14 mouse cellular contexts compared by ENCODE assay signal in the genomic region with DNA sequence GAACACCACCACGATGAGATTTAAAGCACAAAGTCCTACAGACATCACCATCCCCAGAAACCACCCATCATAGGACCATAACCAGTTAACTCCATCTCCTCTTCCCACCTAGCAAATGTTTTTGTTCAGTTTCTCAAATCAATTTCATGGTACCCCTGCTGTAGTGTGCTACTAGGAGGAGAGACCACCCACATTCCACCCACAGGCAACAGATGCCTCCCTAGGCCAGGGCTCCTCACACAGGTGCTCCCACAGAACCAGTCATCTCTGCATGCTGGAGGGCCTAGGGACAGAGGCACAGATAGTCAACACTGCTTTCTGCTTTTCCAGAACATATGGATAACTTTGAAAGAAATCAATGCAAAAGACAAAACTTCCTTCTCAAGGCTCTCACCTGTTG. TPM values are rescaled to one million over a fixed set of nuclear protein-coding genes. Genes with fewer than 3 reads are reported as not detected.
DNase-seq lines count a peak whose midpoint lies in the region.
"Had no signal": no experiment of that assay in that cellular context is flagged by ENCODE, and none has a peak within 500 bp of the region (broad histone marks: within the 10 kb centered on the region; RNA-seq: fewer than 3 reads in every experiment).

No protein-coding gene starts in this region.

- DNase-seq in layer of hippocampus, adult 18-20 months (ENCODE audit: low spot score in 2 of 2) = peak; percentile 35 to 82
- DNase-seq in layer of hippocampus, postnatal 25 days (ENCODE audit: extremely low spot score in 1 of 2, low spot score in 1 of 2) = no peak
- DNase-seq in brain, adult 2 months (ENCODE audit: low read depth, low spot score) = peak; percentile 43
- peak; percentile 52 to 58 for DNase-seq in layer of hippocampus, adult 8-10 months (ENCODE audit: low spot score in 2 of 2)
- no peak for DNase-seq in urinary bladder, postnatal 10 days (ENCODE audit: low spot score)
- no peak for DNase-seq in natural killer cell, adult 2 months (ENCODE audit: low spot score in 2 of 2)
- DNase-seq: adrenal gland, adult 2 months; adrenal gland, postnatal 10 days; adrenal gland, postnatal 25 days; cerebellum, adult 11-12 months; cerebellum, adult 2 months; cerebellum, adult 9-10 months; cerebellum, postnatal 10 days; cerebellum, postnatal 25 days had no signal

RNA-seq across cellular contexts. Expression of gene Ryr2, which starts 50.8 kb away (rescaled TPM):
- 100 to 1,000 TPM; 199 to 219 TPM for total RNA-seq in layer of hippocampus, adult 18-20 months (2021)
- 100 to 1,000 TPM; 175 to 248 TPM for total RNA-seq in layer of hippocampus, postnatal 25 days (2021)
- 100 to 1,000 TPM; 185 to 255 (median 214) TPM for total RNA-seq in layer of hippocampus, adult 8-10 months (2022)

Comparison
In these comparisons a context has a peak if more than half of its experiments do, and no peak if none do; other contexts are left out.
1. DNase-seq: peak in layer of hippocampus, adult 18-20 months (2 of 2), brain, adult 2 months (single experiment) and layer of hippocampus, adult 8-10 months (2 of 2); none in layer of hippocampus, postnatal 25 days (0 of 2), urinary bladder, postnatal 10 days (single experiment) and natural killer cell, adult 2 months (0 of 2).